Mouse (Mus musculus) spleen, adult 2 months (tissue): ENCODE data around the gene Vps37b.

ENCODE experiments used
- CTCF ChIP-seq: fragments of 200-500 bp; IDR thresholded peaks from 2 replicates; pipeline ENCODE4 v1.5.1; 2011; ENCODE audit warnings: mild to moderate bottlenecking, inconsistent platforms; ENCODE audit not compliant: insufficient read depth, insufficient read length, insufficient replicate concordance; ENCODE audit errors: extremely low read depth
- POLR2A ChIP-seq: fragments of 200-500 bp; IDR thresholded peaks from 2 replicates; pipeline ENCODE4 v1.6.1; 2011; ENCODE audit warnings: low read depth, low read length, inconsistent platforms

DNA sequence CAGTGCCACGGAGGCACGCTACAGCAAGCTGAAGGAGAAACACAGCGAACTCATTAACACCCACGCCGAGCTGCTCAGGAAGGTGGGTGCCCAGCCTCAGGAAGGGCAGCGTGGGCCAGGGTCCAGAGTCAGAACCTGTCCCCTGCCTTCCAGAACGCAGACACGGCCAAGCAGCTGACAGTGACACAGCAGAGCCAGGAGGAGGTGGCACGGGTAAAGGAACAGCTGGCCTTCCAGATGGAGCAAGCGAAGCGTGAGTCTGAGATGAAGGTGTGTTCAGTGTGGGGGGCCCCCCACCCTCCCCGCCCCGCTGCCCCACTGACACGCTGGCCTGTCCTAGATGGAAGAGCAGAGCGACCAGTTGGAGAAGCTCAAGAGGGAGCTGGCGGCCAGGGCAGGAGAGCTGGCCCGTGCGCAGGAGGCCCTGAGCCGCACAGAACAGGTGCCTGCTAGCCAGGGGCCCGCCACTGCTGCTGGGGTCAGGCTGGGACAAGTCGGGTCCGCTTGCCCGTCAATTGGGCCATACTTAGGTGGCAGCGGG is 34.8 kb downstream of the Vps37b start:
- TF ChIP-seq CTCF (no peak), POLR2A (no peak)
